Mouse (Mus musculus): ENCODE measurements around the gene Abca4.
"Not testable (repeated sequence)": the region's sequence is repeated elsewhere in the genome, so short reads cannot be mapped to it uniquely, and the experiment has no call there.

Gene Abca4

GRCm38 (mm10) chr3:122058439-122059198, 14.4 kb downstream of the Abca4 start:
- no peak for DNase-seq (ENCODE audit: low read depth, low spot score)

GRCm38 (mm10) chr3:122062586-122062985, 18.3 kb downstream of the Abca4 start:
- no peak for DNase-seq (ENCODE audit: low read depth, low spot score)

GRCm38 (mm10) chr3:122064556-122065410, 20.5 kb downstream of the Abca4 start:
- DNase-seq (ENCODE audit: low read depth, low spot score): no peak

GRCm38 (mm10) chr3:122071769-122072168, 27.5 kb downstream of the Abca4 start:
- DNase-seq (ENCODE audit: low read depth, low spot score): no peak

- DNase-seq (ENCODE audit: low read depth, low spot score): no peak
Measured at GRCm38 (mm10) chr3:122072646-122073571, 28.7 kb downstream of the Abca4 start.

- DNase-seq (ENCODE audit: low read depth, low spot score): no peak
Measured at GRCm38 (mm10) chr3:122073595-122073994, 29.4 kb downstream of the Abca4 start.

- no peak for DNase-seq (ENCODE audit: low read depth, low spot score)
Measured at GRCm38 (mm10) chr3:122074334-122074733, 30.1 kb downstream of the Abca4 start.

- DNase-seq (ENCODE audit: low read depth, low spot score): peak; percentile 52
Measured at GRCm38 (mm10) chr3:122078141-122078540, 33.9 kb downstream of the Abca4 start.

- DNase-seq (ENCODE audit: low read depth, low spot score): no peak
Measured at GRCm38 (mm10) chr3:122079172-122079571, 34.9 kb downstream of the Abca4 start.

- DNase-seq (ENCODE audit: low read depth, low spot score): not testable (repeated sequence)
Measured at GRCm38 (mm10) chr3:122081634-122082033, 37.4 kb downstream of the Abca4 start.

GRCm38 (mm10) chr3:122082338-122082737, 38.1 kb downstream of the Abca4 start:
- DNase-seq (ENCODE audit: low read depth, low spot score): no peak

- peak; percentile 43 for DNase-seq (ENCODE audit: low read depth, low spot score)
Measured at GRCm38 (mm10) chr3:122085157-122085989, 41.1 kb downstream of the Abca4 start.

- DNase-seq (ENCODE audit: low read depth, low spot score): peak; percentile 58
Measured at GRCm38 (mm10) chr3:122088054-122088681, 43.9 kb downstream of the Abca4 start.

GRCm38 (mm10) chr3:122090338-122090737, 46.1 kb downstream of the Abca4 start:
- DNase-seq (ENCODE audit: low read depth, low spot score): no peak

GRCm38 (mm10) chr3:122099713-122100112, 55.5 kb downstream of the Abca4 start:
- DNase-seq (ENCODE audit: low read depth, low spot score): no peak

GRCm38 (mm10) chr3:122102091-122102490, 57.8 kb downstream of the Abca4 start:
- DNase-seq (ENCODE audit: low read depth, low spot score): no peak

- DNase-seq (ENCODE audit: low read depth, low spot score): peak; percentile 85
Measured at GRCm38 (mm10) chr3:122103864-122104808, 59.9 kb downstream of the Abca4 start.

- DNase-seq (ENCODE audit: low read depth, low spot score): no peak
Measured at GRCm38 (mm10) chr3:122106920-122107319, 62.7 kb downstream of the Abca4 start.

- DNase-seq (ENCODE audit: low read depth, low spot score): no peak
Measured at GRCm38 (mm10) chr3:122107643-122108194, 63.5 kb downstream of the Abca4 start.
